Mouse (Mus musculus) limb, embryonic 12.5 days (tissue): Measurements from ENCODE around the gene Ankrd31. TPM values are rescaled to one million over a fixed set of nuclear protein-coding genes. Genes with fewer than 3 reads are reported as not detected.
"Not testable (repeated sequence)": the region's sequence is repeated elsewhere in the genome, so short reads cannot be mapped to it uniquely, and the experiment has no call there.

Experiments used
- ATAC-seq: fragments of 200-750 bp; cut with Nextera tagmentation; 2 replicates; pipeline ENCODE4 v1.8.0; 2017; ENCODE audit warnings: low read depth, moderate TSS enrichment; ENCODE audit not compliant: insufficient number of reproducible peaks, insufficient read depth, low FRiP score, low TSS enrichment
- H3K27ac ChIP-seq: fragments of 300-500 bp; sonication (generic); 2 replicates; pipeline ENCODE4 v1.5.1; 2016; ENCODE audit warnings: mild to moderate bottlenecking, moderate library complexity
- H3K27me3 ChIP-seq: fragments of 300-500 bp; sonication (generic); 2 replicates; pipeline ENCODE4 v1.6.1; 2016; ENCODE audit warnings: mild to moderate bottlenecking, moderate library complexity
- H3K36me3 ChIP-seq: fragments of 300-500 bp; sonication (generic); 2 replicates; pipeline ENCODE4 v1.6.1; 2016; ENCODE audit warnings: mild to moderate bottlenecking, moderate library complexity
- H3K4me1 ChIP-seq: fragments of 300-500 bp; sonication (generic); replicated peaks from 2 replicates; pipeline ENCODE4 v1.6.1; 2016
- H3K4me2 ChIP-seq: fragments of 300-500 bp; sonication (generic); 2 replicates; pipeline ENCODE4 v1.6.1; 2016; ENCODE audit warnings: mild to moderate bottlenecking, moderate library complexity
- H3K4me3 ChIP-seq: fragments of 300-500 bp; sonication (generic); replicated peaks from 2 replicates; pipeline ENCODE4 v1.5.1; 2016; ENCODE audit warnings: mild to moderate bottlenecking
- H3K9ac ChIP-seq: fragments of 300-500 bp; sonication (generic); replicated peaks from 2 replicates; pipeline ENCODE4 v1.6.1; 2016; ENCODE audit warnings: mild to moderate bottlenecking, moderate library complexity
- H3K9me3 ChIP-seq: fragments of 300-500 bp; sonication (generic); 2 replicates; pipeline ENCODE4 v1.6.1; 2016; ENCODE audit warnings: mild to moderate bottlenecking, moderate library complexity
- WGBS: fragments of 180-500 bp; shearing (Covaris S2); methylation state at CpG from one replicate; pipeline ENCODE4 v1.1.7; 2016; 5-methylcytosine and 5-hydroxymethylcytosine counted together
- polyA plus RNA-seq: library from polyadenylated mRNA; unstranded; fragments of >200 nt; fragmentation: Nextera tagmentation; extraction: Ambion mirVana; gene quantifications from 2 replicates; pipeline ENCODE4 v1.2.1, GENCODE M21; 2016

The Ankrd31 gene
- polyA plus RNA-seq, 1 experiment from 2014 or later = not detected

DNA sequence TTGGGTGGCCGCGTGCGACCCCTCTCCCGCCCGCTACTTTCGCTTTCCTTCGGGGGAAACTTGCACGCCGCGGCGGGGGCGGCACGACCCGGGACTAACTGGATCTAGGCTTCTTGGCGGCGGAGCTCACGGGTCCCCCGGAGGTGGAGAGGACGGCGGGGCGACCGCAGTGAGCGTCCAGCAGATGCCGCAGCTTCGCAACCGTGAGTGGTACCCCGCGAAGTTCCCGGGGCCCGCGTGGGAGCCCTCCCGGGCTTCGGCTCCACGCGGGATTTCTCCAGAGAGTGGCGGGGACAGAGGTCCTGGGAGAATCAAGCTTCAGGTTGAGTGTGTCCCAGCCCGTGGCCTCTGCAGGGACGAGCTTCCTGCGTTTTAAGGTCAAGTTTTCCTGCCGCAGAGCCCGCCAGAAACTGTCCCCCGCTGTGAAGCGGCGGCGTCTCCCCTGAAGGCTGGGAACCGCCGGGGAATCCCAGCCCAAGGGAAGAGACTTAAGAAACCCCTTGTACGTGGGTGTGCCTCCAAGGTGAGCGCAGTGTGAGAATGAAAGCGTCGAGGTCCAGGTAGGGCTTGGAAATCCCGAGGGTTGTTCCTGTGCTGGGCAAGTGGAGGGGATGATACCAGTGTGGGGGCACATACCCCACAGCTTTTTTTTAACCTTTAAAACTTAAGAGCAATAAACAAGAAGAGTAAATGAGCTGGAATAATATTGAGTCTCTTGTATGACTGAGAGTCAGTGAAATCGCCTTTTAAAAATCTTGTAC is 177.1 kb downstream of the Ankrd31 start:
- ATAC-seq = peak; percentile 52
- Histone ChIP-seq H3K4me3 (peak overlapping the region; percentile 79), H3K9ac (peak overlapping the region; percentile 76), H3K27ac (no peak overlapping the region), H3K36me3 (no peaks in the 10 kb centered on the region), H3K4me1 (peaks cover 19% of the 10 kb centered on the region), H3K9me3 (no peaks in the 10 kb centered on the region), H3K4me2 (peak overlapping the region; percentile 96), H3K27me3 (peaks cover 39% of the 10 kb centered on the region)
- WGBS = under 1% methylated on average over 50 of the region's 53 CpGs

DNA sequence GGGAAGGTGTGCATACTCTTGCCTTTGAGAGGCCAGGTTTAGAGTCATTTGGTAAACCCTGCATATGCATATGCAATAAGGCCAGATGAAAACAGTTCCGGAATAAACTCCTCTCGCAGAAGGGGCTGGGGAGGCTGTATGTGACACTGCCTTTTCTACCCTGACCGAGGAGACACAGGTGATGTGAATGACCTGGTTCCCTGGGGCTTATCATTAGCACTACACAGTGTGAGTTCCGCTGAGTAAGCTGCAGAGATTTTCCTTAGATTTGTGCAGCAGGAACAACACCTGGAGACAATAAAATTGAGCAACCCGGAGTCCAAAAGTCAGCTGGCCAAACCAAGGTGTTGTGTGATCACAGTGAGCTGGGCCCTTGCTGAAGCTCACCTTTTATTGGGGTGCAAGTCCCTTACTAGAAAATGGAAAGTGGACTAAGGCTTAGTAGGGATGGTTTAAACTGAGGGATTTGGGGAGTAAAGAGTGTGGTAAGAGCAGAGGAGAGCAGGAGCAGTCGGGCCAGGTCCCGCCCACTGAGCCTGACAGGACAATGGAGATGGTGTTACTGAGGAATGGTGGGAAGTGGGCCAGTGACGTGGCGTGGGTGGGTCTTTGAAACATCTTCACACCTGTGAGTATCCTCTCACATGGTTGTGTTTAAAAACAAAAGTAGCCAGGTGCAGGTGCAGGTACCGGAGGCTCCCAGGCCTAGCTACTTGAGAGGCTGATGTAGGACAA is 178.1 kb downstream of the Ankrd31 start:
- Histone ChIP-seq H3K4me3 (peak overlapping the region; percentile 79), H3K36me3 (no peaks in the 10 kb centered on the region), H3K4me1 (peaks cover 19% of the 10 kb centered on the region), H3K4me2 (peak overlapping the region; percentile 96), H3K27me3 (peaks cover 39% of the 10 kb centered on the region), H3K27ac (no peak overlapping the region), H3K9ac (no peak overlapping the region), H3K9me3 (no peaks in the 10 kb centered on the region)
- WGBS = 28% methylated on average over 10 of the region's 10 CpGs
- no peak for ATAC-seq

DNA sequence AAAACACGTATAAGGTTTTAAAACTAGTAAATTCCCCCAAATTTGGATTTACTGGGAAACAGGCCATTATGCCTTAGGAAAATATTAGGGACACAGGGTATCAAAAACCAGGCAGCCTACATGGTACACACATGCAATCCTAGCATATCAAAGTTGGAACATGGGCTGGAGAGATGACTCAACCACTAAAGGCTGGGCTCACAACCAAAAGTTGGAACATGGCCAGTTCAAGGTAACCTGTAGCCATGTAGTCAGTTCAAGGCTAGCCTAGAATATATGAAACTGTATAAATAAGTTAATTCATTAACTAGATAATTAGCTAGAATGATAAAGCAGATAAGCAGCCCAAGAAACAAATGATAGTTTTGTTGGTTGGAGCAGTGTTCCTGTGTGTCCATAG is 179.7 kb downstream of the Ankrd31 start:
- peaks cover 19% of the 10 kb centered on the region for H3K4me1 ChIP-seq
- no peak overlapping the region for H3K4me2 ChIP-seq
- no peaks in the 10 kb centered on the region for H3K9me3 ChIP-seq
- no peak for ATAC-seq
- no peaks in the 10 kb centered on the region for H3K36me3 ChIP-seq
- peaks cover 39% of the 10 kb centered on the region for H3K27me3 ChIP-seq
- 89% methylated on average over 1 of the region's 1 CpGs for WGBS
- H3K27ac ChIP-seq = no peak overlapping the region
- no peak overlapping the region for H3K9ac ChIP-seq
- H3K4me3 ChIP-seq = no peak overlapping the region

GRCm38 (mm10) chr13:96928432-96929039 is 180.5 kb downstream of the Ankrd31 start:
- Histone ChIP-seq H3K4me2 (no peak overlapping the region), H3K36me3 (no peaks in the 10 kb centered on the region), H3K9me3 (no peaks in the 10 kb centered on the region), H3K27me3 (peaks cover 36% of the 10 kb centered on the region), H3K4me1 (peaks cover 19% of the 10 kb centered on the region), H3K27ac (no peak overlapping the region), H3K9ac (no peak overlapping the region), H3K4me3 (no peak overlapping the region)
- ATAC-seq = no peak
- 48% methylated on average over 8 of the region's 8 CpGs for WGBS

DNA sequence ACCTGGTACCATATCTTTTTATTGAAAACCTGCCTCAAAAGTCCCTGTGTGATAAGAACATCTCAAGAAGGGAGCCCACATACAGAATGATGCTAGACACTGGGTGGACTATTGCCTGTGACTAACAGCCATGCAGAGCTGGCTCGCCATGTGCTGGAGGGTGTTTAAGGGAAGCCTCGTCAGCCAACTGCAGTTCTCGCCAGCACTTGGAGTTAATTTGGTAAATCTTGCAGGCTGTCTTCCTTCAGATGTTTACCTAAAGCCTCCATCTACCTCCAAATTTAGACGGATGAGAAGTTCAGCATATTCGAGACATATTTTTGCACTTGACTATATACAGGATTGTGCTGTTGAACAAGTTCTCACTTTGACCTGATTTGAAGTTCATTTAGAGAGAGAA is 184.7 kb downstream of the Ankrd31 start:
- H3K9me3 ChIP-seq = no peaks in the 10 kb centered on the region
- H3K36me3 ChIP-seq = no peaks in the 10 kb centered on the region
- H3K4me1 ChIP-seq = peaks cover 6% of the 10 kb centered on the region; the same call in 1 of the 2 replicates
- H3K4me3 ChIP-seq = no peak overlapping the region
- no peaks in the 10 kb centered on the region; the same call in 1 of the 2 replicates for H3K27me3 ChIP-seq
- H3K9ac ChIP-seq = no peak overlapping the region
- no peak for ATAC-seq
- WGBS = 77% methylated on average over 5 of the region's 5 CpGs
- H3K27ac ChIP-seq = no peak overlapping the region
- no peak overlapping the region for H3K4me2 ChIP-seq

DNA sequence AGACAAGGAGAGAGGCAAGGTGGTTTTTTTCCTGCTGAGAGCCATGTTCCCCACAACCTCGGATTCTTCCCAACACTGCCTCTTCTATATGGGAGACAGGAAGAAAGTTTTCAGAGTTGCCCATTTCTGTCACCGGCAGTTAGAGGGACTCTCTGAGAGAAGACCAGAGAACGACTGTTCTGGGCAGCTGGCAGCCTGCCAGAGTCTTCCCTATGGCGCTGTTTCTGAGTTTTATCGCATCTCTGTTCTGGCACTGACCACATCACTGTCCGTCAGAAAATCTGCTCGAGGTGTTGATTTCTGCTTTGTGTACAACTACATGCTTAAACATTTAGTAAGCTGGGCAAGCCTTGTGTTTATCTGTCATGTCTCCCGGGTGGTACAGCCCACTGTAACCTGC is 185.3 kb downstream of the Ankrd31 start:
- Histone ChIP-seq H3K9ac (no peak overlapping the region), H3K9me3 (no peaks in the 10 kb centered on the region), H3K4me2 (no peak overlapping the region), H3K4me1 (peaks cover 6% of the 10 kb centered on the region; the same call in 1 of the 2 replicates), H3K27me3 (no peaks in the 10 kb centered on the region; the same call in 1 of the 2 replicates), H3K36me3 (no peaks in the 10 kb centered on the region), H3K4me3 (no peak overlapping the region), H3K27ac (no peak overlapping the region)
- no peak for ATAC-seq
- WGBS = 67% methylated on average over 8 of the region's 8 CpGs

DNA sequence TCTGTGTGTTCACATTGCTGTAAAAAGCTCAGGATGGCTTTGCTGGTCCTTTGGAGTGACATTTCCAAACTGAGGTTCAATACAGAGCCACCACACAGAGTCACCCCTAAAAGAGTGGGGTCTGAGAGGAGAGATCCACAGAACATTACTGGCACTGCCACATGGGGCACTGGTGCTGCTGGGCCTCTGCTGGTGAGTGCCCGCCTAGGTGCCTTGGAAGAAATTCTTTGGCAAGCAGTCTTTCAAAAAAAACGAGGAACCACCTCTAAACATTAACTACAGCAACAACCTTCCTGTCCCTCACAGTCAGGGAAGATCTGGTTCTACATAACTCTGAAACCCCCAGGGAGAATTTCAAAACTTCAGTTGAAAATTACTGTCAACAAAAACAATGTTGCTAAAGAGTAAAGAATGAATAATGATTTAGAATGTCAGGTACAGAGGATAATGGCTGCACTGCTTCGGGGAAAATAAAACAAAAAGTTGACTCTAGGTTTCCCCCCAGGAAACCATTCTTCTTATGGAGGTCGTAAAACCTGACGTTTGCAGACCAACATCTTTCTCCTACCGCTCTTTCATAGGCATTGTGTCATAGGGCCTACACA is 188.2 kb downstream of the Ankrd31 start:
- WGBS = 51% methylated on average over 6 of the region's 6 CpGs

GRCm38 (mm10) chr13:96937059-96937558 is 189.0 kb downstream of the Ankrd31 start:
- WGBS = 80% methylated on average over 10 of the region's 10 CpGs
- no peaks in the 10 kb centered on the region for H3K36me3 ChIP-seq
- no peaks in the 10 kb centered on the region for H3K27me3 ChIP-seq
- no peak overlapping the region for H3K4me3 ChIP-seq
- H3K4me2 ChIP-seq = no peak overlapping the region
- no peaks in the 10 kb centered on the region; the same call in 1 of the 2 replicates for H3K4me1 ChIP-seq
- no peak overlapping the region for H3K27ac ChIP-seq
- no peak for ATAC-seq
- no peaks in the 10 kb centered on the region for H3K9me3 ChIP-seq
- H3K9ac ChIP-seq = no peak overlapping the region

More for the DNA sequence above, 188.2 kb downstream of the Ankrd31 start:
- Histone ChIP-seq H3K27ac (no peak overlapping the region), H3K4me3 (no peak overlapping the region), H3K9me3 (no peaks in the 10 kb centered on the region), H3K4me1 (no peaks in the 10 kb centered on the region; the same call in 1 of the 2 replicates), H3K9ac (no peak overlapping the region), H3K36me3 (no peaks in the 10 kb centered on the region), H3K27me3 (no peaks in the 10 kb centered on the region), H3K4me2 (no peak overlapping the region)
- no peak for ATAC-seq

GRCm38 (mm10) chr13:96939680-96940079 is 191.6 kb downstream of the Ankrd31 start:
- ATAC-seq = no peak
- H3K27me3 ChIP-seq = no peaks in the 10 kb centered on the region
- peaks cover 13% of the 10 kb centered on the region for H3K4me1 ChIP-seq
- no peak overlapping the region for H3K9ac ChIP-seq
- H3K27ac ChIP-seq = no peak overlapping the region
- WGBS = 90% methylated on average over 10 of the region's 10 CpGs
- H3K4me3 ChIP-seq = no peak overlapping the region
- H3K9me3 ChIP-seq = no peaks in the 10 kb centered on the region
- H3K4me2 ChIP-seq = no peak overlapping the region
- no peaks in the 10 kb centered on the region for H3K36me3 ChIP-seq

GRCm38 (mm10) chr13:96941481-96941880 is 193.4 kb downstream of the Ankrd31 start:
- H3K27ac ChIP-seq, H3K27me3 ChIP-seq, ATAC-seq, H3K9me3 ChIP-seq, H3K4me3 ChIP-seq, H3K36me3 ChIP-seq, H3K9ac ChIP-seq, H3K4me2 ChIP-seq: not testable (repeated sequence)
- WGBS = 83% methylated on average over 11 of the region's 11 CpGs
- peaks cover 13% of the 10 kb centered on the region for H3K4me1 ChIP-seq

GRCm38 (mm10) chr13:96943571-96943970 is 195.5 kb downstream of the Ankrd31 start:
- WGBS = 50% methylated on average over 3 of the region's 3 CpGs
- ATAC-seq = no peak
- Histone ChIP-seq H3K4me3 (no peak overlapping the region), H3K36me3 (no peaks in the 10 kb centered on the region), H3K27ac (no peak overlapping the region), H3K4me2 (no peak overlapping the region), H3K9ac (no peak overlapping the region), H3K4me1 (peaks cover 13% of the 10 kb centered on the region), H3K27me3 (no peaks in the 10 kb centered on the region), H3K9me3 (no peaks in the 10 kb centered on the region)
